Mouse (Mus musculus) liver, postnatal 0 days (tissue): ENCODE measurements around the gene Ptpn21. TPM values are rescaled to one million over a fixed set of nuclear protein-coding genes. Genes with fewer than 3 reads are reported as not detected.
A peak's percentile ranks its signal among the peaks of the same experiment; 100 is the strongest.

ENCODE experiments used
- ATAC-seq: fragments of 200-750 bp; cut with Nextera tagmentation; 2 replicates; pipeline ENCODE4 v1.8.0; 2017; ENCODE audit warnings: mild to moderate bottlenecking, moderate library complexity
- DNase-seq: peaks from one replicate; pipeline ENCODE4 v3.0.0-alpha.2; 2016
- H3K27ac ChIP-seq: fragments of 300-500 bp; sonication (generic); 2 replicates; pipeline ENCODE4 v1.5.1; 2014; ENCODE audit warnings: antibody characterized with exemption, moderate library complexity, mild to moderate bottlenecking, low read depth
- H3K27me3 ChIP-seq: fragments of 300-500 bp; sonication (generic); 2 replicates; pipeline ENCODE4 v1.6.1; 2014; ENCODE audit warnings: low read length, control low read depth, mixed read lengths; ENCODE audit not compliant: insufficient read depth
- H3K36me3 ChIP-seq: fragments of 300-500 bp; sonication (generic); replicated peaks from 2 replicates; pipeline ENCODE4 v1.6.1; 2014; ENCODE audit warnings: mild to moderate bottlenecking, control low read depth, low read length, moderate library complexity, mixed read lengths; ENCODE audit not compliant: insufficient read depth
- H3K4me1 ChIP-seq: fragments of 300-500 bp; sonication (generic); 2 replicates; pipeline ENCODE4 v1.6.1; 2014; ENCODE audit warnings: antibody characterized with exemption, mild to moderate bottlenecking, control low read depth; ENCODE audit not compliant: insufficient read depth
- H3K4me2 ChIP-seq: fragments of 300-500 bp; sonication (generic); 2 replicates; pipeline ENCODE4 v1.6.1; 2014; ENCODE audit warnings: low read depth, mild to moderate bottlenecking, low read length, moderate library complexity, mixed read lengths
- H3K4me3 ChIP-seq: fragments of 300-500 bp; sonication (generic); 2 replicates; pipeline ENCODE4 v1.5.1; 2014; ENCODE audit warnings: low read depth, low read length
- H3K9ac ChIP-seq: fragments of 300-500 bp; sonication (generic); replicated peaks from 2 replicates; pipeline ENCODE4 v1.6.1; 2014; ENCODE audit warnings: mild to moderate bottlenecking, moderate library complexity
- H3K9me3 ChIP-seq: fragments of 300-500 bp; sonication (generic); 2 replicates; pipeline ENCODE4 v1.6.1; 2016; ENCODE audit warnings: mild to moderate bottlenecking, control low read depth, low read length, mixed read lengths
- CTCF ChIP-seq: sonication (generic); IDR thresholded peaks from 2 replicates; pipeline ENCODE4 v1.5.1; 2016; ENCODE audit warnings: antibody characterized with exemption, low read depth
- EP300 ChIP-seq: IDR thresholded peaks from 2 replicates; pipeline ENCODE4 v1.6.1; 2016; ENCODE audit warnings: antibody characterized with exemption, low read depth, mild to moderate bottlenecking
- WGBS: fragments of 180-500 bp; shearing (Covaris S2); extraction: QIAGEN DNeasy Blood & Tissue Kit; methylation state at CpG from one replicate; pipeline ENCODE4 v1.1.7; 2014; ENCODE audit not compliant: insufficient replicate concordance; 5-methylcytosine and 5-hydroxymethylcytosine counted together
- polyA plus RNA-seq: library from polyadenylated mRNA; unstranded; fragments of >200 nt; fragmentation: Nextera tagmentation; extraction: Ambion mirVana; gene quantifications from 2 replicates; pipeline ENCODE4 v1.2.1, GENCODE M21; 2015

The Ptpn21 gene
- polyA plus RNA-seq, 1 experiment from 2014 or later: 4.1 TPM

DNA sequence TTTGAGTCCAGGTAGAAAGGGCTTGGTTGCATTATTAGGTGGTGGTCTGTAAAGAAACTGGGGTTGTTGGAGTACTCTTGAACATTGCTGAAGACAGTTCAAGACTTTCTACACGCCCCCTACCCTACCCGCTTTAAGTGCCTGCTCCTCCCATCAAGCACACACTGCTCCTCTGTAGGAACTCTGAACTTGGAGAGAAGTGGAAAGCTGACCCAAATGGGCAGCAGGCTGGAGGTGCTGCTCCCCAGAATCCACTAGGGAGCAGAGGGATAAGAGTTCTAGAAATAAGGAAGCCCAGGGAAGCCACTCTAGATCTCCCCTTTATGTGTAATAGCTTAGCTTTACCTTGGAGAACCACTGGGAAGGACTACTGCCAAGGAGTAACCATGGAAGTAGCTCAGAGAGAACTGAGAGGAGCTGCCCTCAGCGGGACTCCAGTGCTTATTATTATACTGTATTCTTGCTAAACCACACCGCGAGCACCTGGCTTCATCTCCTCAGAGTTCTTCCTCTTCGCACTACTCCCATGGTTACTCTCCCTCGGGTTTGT, 671 bp upstream of the Ptpn21 start:
- Histone ChIP-seq H3K9me3 (no peaks in the 10 kb centered on the region), H3K4me1 (peaks cover 24% of the 10 kb centered on the region), H3K4me3 (peak overlapping the region; percentile 62), H3K36me3 (no peaks in the 10 kb centered on the region), H3K4me2 (peak overlapping the region; percentile 75), H3K27me3 (peaks cover 28% of the 10 kb centered on the region), H3K9ac (peak overlapping the region; percentile 78; the same call in 1 of the 2 replicates), H3K27ac (no peak overlapping the region; the same call in 1 of the 2 replicates)
- WGBS: 15% methylated on average over 7 of the region's 7 CpGs
- DNase-seq: no peak
- ATAC-seq: no peak
- no peak for TF ChIP-seq EP300
- no peak for TF ChIP-seq CTCF

DNA sequence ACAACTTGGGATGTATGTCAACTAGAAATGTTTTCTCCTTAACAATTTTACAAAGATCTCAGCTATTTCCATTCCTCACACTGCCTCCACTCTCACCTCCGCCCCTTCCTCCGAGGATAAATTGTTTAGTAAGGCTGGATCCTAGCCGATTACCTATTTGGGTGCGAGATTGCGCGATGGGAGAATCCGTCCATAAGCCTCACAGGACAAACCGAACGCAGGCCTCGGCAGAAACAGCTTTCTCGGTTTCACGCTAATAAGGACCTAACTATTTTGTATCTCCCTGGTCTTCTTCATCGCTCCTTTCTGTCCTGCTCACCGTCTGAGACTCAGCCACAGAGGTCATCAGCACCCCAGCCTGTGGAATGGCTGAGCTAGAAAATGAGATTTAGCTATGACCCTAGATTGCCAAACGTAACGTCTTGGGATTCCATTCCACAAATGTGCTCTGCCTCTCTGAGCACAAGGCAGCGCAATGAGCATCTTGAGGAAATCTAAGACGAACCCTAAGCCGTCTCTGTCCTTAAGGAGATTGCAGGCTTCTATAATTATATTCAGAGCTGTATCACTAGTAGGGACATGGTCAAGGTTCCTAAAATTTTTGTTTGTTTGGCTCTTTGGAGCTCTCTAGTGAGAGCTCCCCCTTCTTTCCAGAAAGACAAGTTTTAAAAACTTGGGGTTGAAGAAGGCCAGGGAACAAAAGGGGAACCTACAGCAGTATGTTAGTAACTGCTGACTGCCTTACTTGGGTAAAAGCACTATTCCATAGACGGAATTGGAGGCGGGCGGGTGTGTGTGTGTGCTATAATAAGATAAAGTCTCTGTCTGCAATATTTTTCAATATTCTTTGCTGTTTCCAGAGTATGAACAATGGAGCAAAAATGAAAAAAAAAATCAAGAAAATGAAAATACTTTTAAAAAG, 2.1 kb downstream of the Ptpn21 start:
- DNase-seq: no peak
- TF ChIP-seq CTCF (no peak), EP300 (no peak)
- Histone ChIP-seq H3K36me3 (no peaks in the 10 kb centered on the region), H3K27me3 (peaks cover 28% of the 10 kb centered on the region), H3K4me2 (peak overlapping the region; percentile 83), H3K9me3 (no peaks in the 10 kb centered on the region), H3K4me3 (peak overlapping the region; percentile 65), H3K9ac (peak overlapping the region; percentile 52), H3K4me1 (peaks cover 22% of the 10 kb centered on the region), H3K27ac (peak overlapping the region; percentile 26; the same call in 1 of the 2 replicates)
- ATAC-seq: no peak
- 19% methylated on average over 22 of the region's 22 CpGs for WGBS

DNA sequence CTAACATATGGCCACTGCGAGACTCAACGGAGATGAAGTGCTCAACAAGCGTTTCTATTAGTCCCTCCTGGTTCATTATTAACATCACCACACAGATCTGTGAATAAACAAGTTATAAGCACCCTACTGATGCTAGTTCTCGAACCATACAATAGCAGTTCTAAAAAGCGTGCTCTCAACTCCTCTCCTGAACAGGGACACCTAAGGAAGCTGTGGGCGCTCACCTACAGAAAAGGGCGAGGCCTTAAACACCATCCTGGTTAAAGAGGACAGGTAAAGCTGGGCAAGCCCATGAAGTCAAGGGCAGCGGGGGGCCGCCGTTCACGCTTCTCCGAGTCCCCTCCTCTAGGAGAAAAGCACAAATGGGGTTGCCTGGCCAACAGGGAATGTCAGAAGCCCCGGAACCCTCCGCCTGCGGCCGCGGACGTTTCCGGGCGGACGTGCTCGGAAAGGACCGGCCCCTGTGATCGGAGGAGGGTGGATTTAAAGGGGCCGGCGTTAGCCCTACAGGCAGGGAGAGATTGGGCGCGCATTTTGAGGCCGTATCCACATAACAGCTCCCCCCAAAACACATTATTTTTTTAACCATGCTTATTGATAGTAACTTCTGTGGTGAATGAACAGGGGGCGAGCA, 2.8 kb downstream of the Ptpn21 start:
- H3K9ac ChIP-seq: peak overlapping the region; percentile 52
- WGBS: 2% methylated on average over 30 of the region's 30 CpGs
- H3K4me1 ChIP-seq: peaks cover 22% of the 10 kb centered on the region
- peaks cover 28% of the 10 kb centered on the region for H3K27me3 ChIP-seq
- no peaks in the 10 kb centered on the region for H3K36me3 ChIP-seq
- H3K27ac ChIP-seq: peak overlapping the region; percentile 26; the same call in 1 of the 2 replicates
- H3K4me3 ChIP-seq: peak overlapping the region; percentile 65
- H3K4me2 ChIP-seq: peak overlapping the region; percentile 83
- TF ChIP-seq EP300: no peak
- TF ChIP-seq CTCF: no peak
- ATAC-seq (peak; percentile 90), DNase-seq (peak; percentile 85)
- no peaks in the 10 kb centered on the region for H3K9me3 ChIP-seq

DNA sequence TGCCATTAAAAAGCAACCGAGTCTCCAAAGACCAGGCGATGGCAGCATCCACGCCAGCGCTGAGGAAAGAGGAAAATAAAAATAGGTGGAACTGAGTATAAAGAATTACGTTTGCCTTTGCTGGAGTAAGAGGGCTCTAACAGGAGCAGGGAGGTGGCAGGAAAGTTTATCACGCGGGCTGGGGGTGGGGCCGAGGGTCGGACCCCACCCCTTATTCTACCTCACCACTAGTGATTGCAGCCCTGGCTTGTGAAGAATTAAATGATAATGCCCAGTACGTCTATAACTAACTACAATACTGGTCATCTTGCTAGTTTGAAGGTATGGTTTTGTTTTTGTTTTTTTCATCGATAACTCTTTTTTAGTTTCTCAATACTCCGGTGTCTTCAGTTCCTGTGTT, 3.4 kb downstream of the Ptpn21 start:
- DNase-seq (no peak), ATAC-seq (no peak)
- Histone ChIP-seq H3K4me1 (peaks cover 22% of the 10 kb centered on the region), H3K9ac (peak overlapping the region; percentile 52), H3K27me3 (peaks cover 24% of the 10 kb centered on the region), H3K9me3 (no peaks in the 10 kb centered on the region), H3K4me2 (peak overlapping the region; percentile 83), H3K36me3 (no peaks in the 10 kb centered on the region), H3K27ac (peak overlapping the region; percentile 17; the same call in 1 of the 2 replicates), H3K4me3 (peak overlapping the region; percentile 65)
- TF ChIP-seq EP300: no peak
- TF ChIP-seq CTCF: no peak
- WGBS: 14% methylated on average over 12 of the region's 12 CpGs

DNA sequence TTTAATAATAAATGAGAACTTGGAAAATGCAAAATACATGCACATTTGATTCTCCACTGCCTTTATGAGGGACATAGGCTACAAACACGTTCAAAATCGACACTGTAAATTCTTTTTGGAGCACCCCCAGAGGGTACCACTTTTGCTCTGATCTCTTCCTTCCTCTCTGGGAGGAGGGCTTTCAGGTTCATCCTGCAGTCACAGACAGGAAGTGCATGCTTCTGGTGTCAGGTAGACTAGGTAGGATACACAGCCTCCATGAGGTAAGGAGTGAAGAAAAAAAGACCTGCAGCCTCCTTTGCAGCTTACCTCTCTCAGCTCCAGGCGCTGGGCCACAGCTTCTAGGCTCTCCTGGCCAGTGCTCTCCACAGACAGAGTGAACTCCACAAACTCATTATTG, 4.0 kb downstream of the Ptpn21 start:
- Histone ChIP-seq H3K4me3 (peak overlapping the region; percentile 65), H3K27ac (no peak overlapping the region), H3K36me3 (no peaks in the 10 kb centered on the region), H3K27me3 (peaks cover 18% of the 10 kb centered on the region), H3K4me1 (peaks cover 22% of the 10 kb centered on the region), H3K4me2 (peak overlapping the region; percentile 83), H3K9me3 (no peaks in the 10 kb centered on the region), H3K9ac (peak overlapping the region; percentile 52; the same call in 1 of the 2 replicates)
- DNase-seq (no peak), ATAC-seq (no peak)
- TF ChIP-seq EP300 (no peak), CTCF (no peak)
- WGBS: 42% methylated on average over 3 of the region's 3 CpGs

DNA sequence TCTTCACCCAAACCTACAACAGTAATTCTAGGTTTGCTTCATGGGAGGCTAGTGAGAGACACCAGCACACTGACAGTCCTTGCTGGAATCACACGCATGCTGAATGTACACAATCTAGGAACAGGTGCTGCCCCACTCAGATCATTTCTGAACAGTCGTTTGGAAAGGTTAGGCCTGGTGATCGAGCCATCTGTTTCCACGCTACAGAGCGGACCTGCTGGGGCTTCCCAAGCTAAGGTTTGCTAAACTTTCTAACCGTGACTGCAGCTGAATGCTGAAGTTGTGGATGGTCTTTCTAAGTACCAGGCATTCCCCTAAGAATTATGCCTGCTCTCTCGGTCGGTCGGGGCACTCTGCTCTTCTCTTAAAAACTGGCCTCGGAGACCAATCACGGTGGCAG, 6.5 kb downstream of the Ptpn21 start:
- ATAC-seq: no peak
- WGBS: 82% methylated on average over 11 of the region's 11 CpGs
- no peak overlapping the region for H3K27ac ChIP-seq

More for the DNA sequence above, 6.5 kb downstream of the Ptpn21 start:
- H3K9me3 ChIP-seq: no peaks in the 10 kb centered on the region
- H3K4me3 ChIP-seq: no peak overlapping the region
- H3K36me3 ChIP-seq: no peaks in the 10 kb centered on the region
- H3K4me1 ChIP-seq: peaks cover 17% of the 10 kb centered on the region
- H3K4me2 ChIP-seq: no peak overlapping the region
- H3K27me3 ChIP-seq: peaks cover under 1% of the 10 kb centered on the region; the same call in 1 of the 2 replicates
- no peak overlapping the region for H3K9ac ChIP-seq
- no peak for TF ChIP-seq EP300
- DNase-seq: no peak
